ENCODE assay signal across 16 mouse cellular contexts in the genomic region with DNA sequence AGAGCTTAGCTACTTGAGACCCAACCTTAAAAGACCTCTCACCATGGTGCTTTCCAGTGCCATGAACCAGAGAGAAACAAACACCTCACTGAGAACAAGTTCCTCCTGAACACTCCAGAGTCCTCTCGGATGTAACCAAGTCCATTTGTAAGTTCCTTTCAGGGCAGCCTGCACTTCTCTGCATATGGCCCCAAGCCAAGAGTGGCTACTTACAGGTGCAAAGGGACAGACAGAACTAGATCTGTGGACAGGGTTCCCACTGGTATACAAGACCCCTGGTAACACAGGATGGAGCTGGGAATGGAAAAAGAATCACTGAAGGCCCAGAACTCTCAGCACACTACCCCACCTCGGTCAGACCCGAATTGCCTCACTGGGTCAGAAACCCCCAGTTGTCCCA.
DNase-seq lines count a peak whose midpoint lies in the region; ATAC-seq and TF ChIP-seq lines count a peak whose summit lies in the region.
"Had no signal": no experiment of that assay in that cellular context is flagged by ENCODE, and none has a peak within 500 bp of the region (broad histone marks: within the 10 kb centered on the region; RNA-seq: fewer than 3 reads in every experiment).

No protein-coding gene starts in this region.

- no peak overlapping the region for H3K4me3 ChIP-seq in heart, embryonic 10.5 days
- H3K4me3 ChIP-seq in liver, embryonic 11.5 days (ENCODE audit: low read depth, low read length), result no peak overlapping the region
- no peak overlapping the region for H3K4me3 ChIP-seq in liver, postnatal 0 days (ENCODE audit: low read depth, low read length)
- H3K4me3 ChIP-seq in embryonic facial prominence, embryonic 12.5 days, result no peak overlapping the region
- H3K4me3 ChIP-seq in limb, embryonic 12.5 days (replicated peaks), result no peak overlapping the region
- H3K4me3 ChIP-seq: heart, embryonic 15.5 days; hindbrain, embryonic 12.5 days; intestine, embryonic 15.5 days had no signal

- no peak overlapping the region for H3K9ac ChIP-seq in liver, embryonic 11.5 days (ENCODE audit: low read depth, low read length)
- no peak overlapping the region for H3K9ac ChIP-seq in liver, postnatal 0 days (replicated peaks)
- H3K9ac ChIP-seq in embryonic facial prominence, embryonic 12.5 days, result no peak overlapping the region
- H3K9ac ChIP-seq in limb, embryonic 12.5 days (replicated peaks), result no peak overlapping the region
- H3K9ac ChIP-seq: heart, embryonic 15.5 days; hindbrain, embryonic 12.5 days; intestine, embryonic 15.5 days had no signal

- peak; percentile 74 for DNase-seq in heart, embryonic 10.5 days (ENCODE audit: low spot score)
- DNase-seq in heart, postnatal 25 days (ENCODE audit: low spot score), result no peak
- peak; percentile 28 for DNase-seq in liver, embryonic 11.5 days (ENCODE audit: low spot score)
- DNase-seq in liver, postnatal 0 days, result no peak
- DNase-seq in embryo, embryonic 10 days (ENCODE audit: low spot score), result no peak
- DNase-seq in thymus, postnatal 4 days, result no peak
- DNase-seq: adrenal gland, postnatal 10 days; cerebellum, adult 11-12 months; cerebellum, postnatal 25 days; heart, adult 18-20 months had no signal

- no peak overlapping the region for H3K4me2 ChIP-seq in liver, embryonic 11.5 days
- no peak overlapping the region for H3K4me2 ChIP-seq in liver, postnatal 0 days (ENCODE audit: low read depth, low read length)
- no peak overlapping the region for H3K4me2 ChIP-seq in embryonic facial prominence, embryonic 12.5 days (replicated peaks)
- no peak overlapping the region for H3K4me2 ChIP-seq in limb, embryonic 12.5 days
- H3K4me2 ChIP-seq: heart, embryonic 15.5 days; hindbrain, embryonic 12.5 days; intestine, embryonic 15.5 days had no signal

- H3K27me3 ChIP-seq in heart, embryonic 10.5 days (ENCODE audit: insufficient read depth, poor library complexity, severe bottlenecking), result no peaks in the 10 kb centered on the region
- H3K27me3 ChIP-seq in liver, embryonic 11.5 days (replicated peaks; ENCODE audit: control insufficient read depth, insufficient read depth, low read length), result no peaks in the 10 kb centered on the region; the same call in 1 of the 2 replicates
- no peaks in the 10 kb centered on the region for H3K27me3 ChIP-seq in liver, postnatal 0 days (ENCODE audit: insufficient read depth, low read length)
- no peaks in the 10 kb centered on the region for H3K27me3 ChIP-seq in embryonic facial prominence, embryonic 12.5 days
- H3K27me3 ChIP-seq in limb, embryonic 12.5 days, result no peaks in the 10 kb centered on the region
- H3K27me3 ChIP-seq: heart, embryonic 15.5 days; hindbrain, embryonic 12.5 days; intestine, embryonic 15.5 days had no signal

- 0 out of 2 replicates have a peak, but pooled peaks cover 3% of the 10 kb centered on the region for H3K36me3 ChIP-seq in heart, embryonic 10.5 days
- H3K36me3 ChIP-seq in liver, embryonic 11.5 days (ENCODE audit: control insufficient read depth, insufficient read depth, low read length), result no peaks in the 10 kb centered on the region
- H3K36me3 ChIP-seq in liver, postnatal 0 days (replicated peaks; ENCODE audit: insufficient read depth, low read length), result no peaks in the 10 kb centered on the region
- H3K36me3 ChIP-seq in embryonic facial prominence, embryonic 12.5 days, result no peaks in the 10 kb centered on the region
- H3K36me3 ChIP-seq in limb, embryonic 12.5 days, result no peaks in the 10 kb centered on the region
- H3K36me3 ChIP-seq: heart, embryonic 15.5 days; hindbrain, embryonic 12.5 days; intestine, embryonic 15.5 days had no signal

- no peak for ATAC-seq in liver, embryonic 11.5 days (replicated peaks; ENCODE audit: low FRiP score)
- ATAC-seq in liver, postnatal 0 days, result no peak
- ATAC-seq in embryonic facial prominence, embryonic 12.5 days (ENCODE audit: insufficient number of reproducible peaks, insufficient read depth, low FRiP score, low TSS enrichment), result no peak
- no peak for ATAC-seq in limb, embryonic 12.5 days (ENCODE audit: insufficient number of reproducible peaks, insufficient read depth, low FRiP score, low TSS enrichment, low read depth)
- ATAC-seq: intestine, embryonic 15.5 days had no signal

- intact Hi-C loops in heart, postnatal 25 days (cut with DNase I), result no loop called here

- no peak overlapping the region for H3K27ac ChIP-seq in heart, embryonic 10.5 days
- no peak overlapping the region for H3K27ac ChIP-seq in liver, embryonic 11.5 days (ENCODE audit: low read depth, low read length)
- H3K27ac ChIP-seq in liver, postnatal 0 days (ENCODE audit: low read depth), result no peak overlapping the region
- H3K27ac ChIP-seq in embryonic facial prominence, embryonic 12.5 days, result peak overlapping the region; percentile 90; the same call in 1 of the 2 replicates
- H3K27ac ChIP-seq in limb, embryonic 12.5 days, result peak overlapping the region; percentile 92
- H3K27ac ChIP-seq: stomach, postnatal 0 days had no signal

- 96% methylated on average over 3 of the region's 3 CpGs for WGBS in heart, embryonic 10.5 days
- 86% methylated on average over 3 of the region's 3 CpGs for WGBS in liver, embryonic 11.5 days
- WGBS in liver, postnatal 0 days (ENCODE audit: insufficient replicate concordance), result 79% methylated on average over 3 of the region's 3 CpGs
- 88% methylated on average over 3 of the region's 3 CpGs for WGBS in embryonic facial prominence, embryonic 12.5 days
- WGBS in limb, embryonic 12.5 days, result 68% methylated on average over 3 of the region's 3 CpGs

- H3K4me1 ChIP-seq in heart, embryonic 10.5 days, result peaks cover 35% of the 10 kb centered on the region
- peaks cover 8% of the 10 kb centered on the region for H3K4me1 ChIP-seq in liver, embryonic 11.5 days (replicated peaks; ENCODE audit: control insufficient read depth, insufficient read depth, low read length)
- H3K4me1 ChIP-seq in liver, postnatal 0 days (ENCODE audit: insufficient read depth), result no peaks in the 10 kb centered on the region; the same call in 1 of the 2 replicates
- peaks cover 36% of the 10 kb centered on the region for H3K4me1 ChIP-seq in embryonic facial prominence, embryonic 12.5 days
- peaks cover 43% of the 10 kb centered on the region for H3K4me1 ChIP-seq in limb, embryonic 12.5 days (replicated peaks)

- TF ChIP-seq EP300 in liver, postnatal 0 days (IDR thresholded peaks at IDR 0.05; ENCODE audit: low read depth), result no peak

- H3K9me3 ChIP-seq in heart, embryonic 10.5 days, result no peaks in the 10 kb centered on the region
- H3K9me3 ChIP-seq in liver, embryonic 11.5 days (ENCODE audit: control insufficient read depth, low read length), result no peaks in the 10 kb centered on the region
- H3K9me3 ChIP-seq in liver, postnatal 0 days (ENCODE audit: low read length), result no peaks in the 10 kb centered on the region
- 0 out of 2 replicates have a peak, but pooled peaks cover 9% of the 10 kb centered on the region for H3K9me3 ChIP-seq in embryonic facial prominence, embryonic 12.5 days
- H3K9me3 ChIP-seq in limb, embryonic 12.5 days, result peaks cover 7% of the 10 kb centered on the region; the same call in 1 of the 2 replicates
- H3K9me3 ChIP-seq: heart, embryonic 15.5 days; intestine, embryonic 15.5 days had no signal

- TF ChIP-seq CTCF in liver, postnatal 0 days (IDR thresholded peaks at IDR 0.05; ENCODE audit: low read depth), result no peak

Comparison
In these comparisons a context has a peak if more than half of its experiments do, and no peak if none do; other contexts are left out.
1. DNase-seq: peak in heart, embryonic 10.5 days (single experiment) and liver, embryonic 11.5 days (single experiment); none in heart, postnatal 25 days (single experiment), liver, postnatal 0 days (single experiment), embryo, embryonic 10 days (single experiment) and thymus, postnatal 4 days (single experiment).
2. H3K27ac ChIP-seq: peak in embryonic facial prominence, embryonic 12.5 days (single experiment) and limb, embryonic 12.5 days (single experiment); none in heart, embryonic 10.5 days (single experiment), liver, embryonic 11.5 days (single experiment) and liver, postnatal 0 days (single experiment).